Mouse (Mus musculus) lung, postnatal 0 days (tissue): ENCODE results near the gene Ubald1.

Experiments
- CTCF ChIP-seq: IDR thresholded peaks from 2 replicates; pipeline ENCODE4 v1.5.1; 2016; ENCODE audit warnings: antibody characterized with exemption, mild to moderate bottlenecking
- EP300 ChIP-seq: IDR thresholded peaks from 2 replicates; pipeline ENCODE4 v1.6.1; 2016; ENCODE audit warnings: antibody characterized with exemption, mild to moderate bottlenecking, control low read depth

- no peak for TF ChIP-seq CTCF
- peak; percentile 38; the same call in 1 of the 2 replicates for TF ChIP-seq EP300
Observed at GRCm38 (mm10) chr16:4894201-4894908, 14.2 kb upstream of the Ubald1 start.
